Mouse (Mus musculus): ENCODE measurements around the gene Frk. TPM values are rescaled to one million over a fixed set of nuclear protein-coding genes. Genes with fewer than 3 reads are reported as not detected.
"Not testable (repeated sequence)": the region's sequence is repeated elsewhere in the genome, so short reads cannot be mapped to it uniquely, and the experiment has no call there.

Frk gene
- 2.2 and 2.5 TPM in 2 replicates for polyA plus RNA-seq (2016; fragmentation: Nextera tagmentation; extraction: Ambion mirVana)

GRCm38 (mm10) chr10:34483297-34484013, at the start of gene Frk:
Gene Frk (plus strand): TSS chr10:34483399.
- WGBS: 48% methylated on average over 11 of the region's 11 CpGs

GRCm38 (mm10) chr10:34434191-34434590, 49.0 kb upstream of the Frk start:
- H3K9me3 ChIP-seq; H3K27ac ChIP-seq (replicated peaks); H3K27me3 ChIP-seq; ATAC-seq (ENCODE audit: low FRiP score, low read depth); H3K4me3 ChIP-seq; H3K4me1 ChIP-seq; H3K4me2 ChIP-seq (replicated peaks); H3K9ac ChIP-seq (replicated peaks); H3K36me3 ChIP-seq: not testable (repeated sequence)
- 93% methylated on average over 9 of the region's 14 CpGs for WGBS

More at GRCm38 (mm10) chr10:34483297-34484013, at the start of gene Frk:
- H3K9me3 ChIP-seq: no peaks in the 10 kb centered on the region
- H3K27me3 ChIP-seq: no peaks in the 10 kb centered on the region
- H3K4me2 ChIP-seq (replicated peaks): no peak within 1 kb of the TSS
- no peaks in the 10 kb centered on the region for H3K36me3 ChIP-seq
- H3K9ac ChIP-seq (replicated peaks): no peak within 1 kb of the TSS
- H3K4me3 ChIP-seq: no peak within 1 kb of the TSS
- no peak within 1 kb of the TSS for H3K27ac ChIP-seq (replicated peaks)
- no peak for ATAC-seq (ENCODE audit: low FRiP score, low read depth)
- H3K4me1 ChIP-seq: no peaks in the 10 kb centered on the region

GRCm38 (mm10) chr10:34449469-34449868, 33.7 kb upstream of the Frk start:
- Histone ChIP-seq H3K4me1 (no peaks in the 10 kb centered on the region), H3K36me3 (no peaks in the 10 kb centered on the region), H3K27ac (replicated peaks) (no peak overlapping the region), H3K9ac (replicated peaks) (no peak overlapping the region), H3K9me3 (no peaks in the 10 kb centered on the region), H3K4me3 (no peak overlapping the region), H3K4me2 (replicated peaks) (no peak overlapping the region), H3K27me3 (no peaks in the 10 kb centered on the region)
- 78% methylated on average over 1 of the region's 1 CpGs for WGBS
- ATAC-seq (ENCODE audit: low FRiP score, low read depth): no peak

GRCm38 (mm10) chr10:34461451-34461850, 21.7 kb upstream of the Frk start:
- Histone ChIP-seq H3K27me3 (no peaks in the 10 kb centered on the region), H3K4me3 (no peak overlapping the region), H3K4me2 (replicated peaks) (no peak overlapping the region), H3K9me3 (no peaks in the 10 kb centered on the region), H3K9ac (replicated peaks) (no peak overlapping the region), H3K27ac (replicated peaks) (no peak overlapping the region), H3K4me1 (no peaks in the 10 kb centered on the region), H3K36me3 (no peaks in the 10 kb centered on the region)
- no peak for ATAC-seq (ENCODE audit: low FRiP score, low read depth)
- WGBS: 76% methylated on average over 4 of the region's 4 CpGs

- no peaks in the 10 kb centered on the region for H3K27me3 ChIP-seq
- no peak overlapping the region for H3K9ac ChIP-seq (replicated peaks)
- no peaks in the 10 kb centered on the region for H3K4me1 ChIP-seq
- ATAC-seq (ENCODE audit: low FRiP score, low read depth): no peak
- H3K4me2 ChIP-seq (replicated peaks): no peak overlapping the region
- H3K9me3 ChIP-seq: no peaks in the 10 kb centered on the region
- H3K36me3 ChIP-seq: no peaks in the 10 kb centered on the region
- H3K4me3 ChIP-seq: no peak overlapping the region
- WGBS: 91% methylated on average over 4 of the region's 4 CpGs
- H3K27ac ChIP-seq (replicated peaks): no peak overlapping the region
Observed at GRCm38 (mm10) chr10:34464321-34464720, 18.9 kb upstream of the Frk start.

GRCm38 (mm10) chr10:34469037-34469436, 14.2 kb upstream of the Frk start:
- Histone ChIP-seq H3K4me2 (replicated peaks) (no peak overlapping the region), H3K9me3 (no peaks in the 10 kb centered on the region), H3K27ac (replicated peaks) (no peak overlapping the region), H3K36me3 (no peaks in the 10 kb centered on the region), H3K4me1 (no peaks in the 10 kb centered on the region), H3K27me3 (no peaks in the 10 kb centered on the region), H3K9ac (replicated peaks) (no peak overlapping the region), H3K4me3 (no peak overlapping the region)
- no peak for ATAC-seq (ENCODE audit: low FRiP score, low read depth)
- WGBS: 43% methylated on average over 2 of the region's 2 CpGs

- Histone ChIP-seq H3K9me3 (no peaks in the 10 kb centered on the region), H3K27me3 (no peaks in the 10 kb centered on the region), H3K4me3 (no peak overlapping the region), H3K27ac (replicated peaks) (no peak overlapping the region), H3K36me3 (no peaks in the 10 kb centered on the region), H3K4me2 (replicated peaks) (no peak overlapping the region), H3K4me1 (no peaks in the 10 kb centered on the region), H3K9ac (replicated peaks) (no peak overlapping the region)
- 85% methylated on average over 4 of the region's 4 CpGs for WGBS
- no peak for ATAC-seq (ENCODE audit: low FRiP score, low read depth)
Observed at GRCm38 (mm10) chr10:34479942-34480455, 3.2 kb upstream of the Frk start.

GRCm38 (mm10) chr10:34484014-34484411, 814 bp downstream of the Frk start:
- Histone ChIP-seq H3K27ac (replicated peaks) (no peak overlapping the region), H3K27me3 (no peaks in the 10 kb centered on the region), H3K4me1 (no peaks in the 10 kb centered on the region), H3K9ac (replicated peaks) (no peak overlapping the region), H3K4me3 (no peak overlapping the region), H3K4me2 (replicated peaks) (no peak overlapping the region), H3K36me3 (no peaks in the 10 kb centered on the region), H3K9me3 (no peaks in the 10 kb centered on the region)
- 84% methylated on average over 14 of the region's 14 CpGs for WGBS
- no peak for ATAC-seq (ENCODE audit: low FRiP score, low read depth)

GRCm38 (mm10) chr10:34485079-34485478, 1.9 kb downstream of the Frk start:
- Histone ChIP-seq H3K4me2 (replicated peaks) (no peak overlapping the region), H3K27ac (replicated peaks) (no peak overlapping the region), H3K27me3 (no peaks in the 10 kb centered on the region), H3K36me3 (no peaks in the 10 kb centered on the region), H3K4me1 (no peaks in the 10 kb centered on the region), H3K9ac (replicated peaks) (no peak overlapping the region), H3K9me3 (no peaks in the 10 kb centered on the region), H3K4me3 (no peak overlapping the region)
- ATAC-seq (ENCODE audit: low FRiP score, low read depth): no peak
- 61% methylated on average over 4 of the region's 4 CpGs for WGBS

- Histone ChIP-seq H3K9me3 (no peaks in the 10 kb centered on the region), H3K4me1 (no peaks in the 10 kb centered on the region), H3K9ac (replicated peaks) (no peak overlapping the region), H3K4me2 (replicated peaks) (no peak overlapping the region), H3K4me3 (no peak overlapping the region), H3K36me3 (no peaks in the 10 kb centered on the region), H3K27ac (replicated peaks) (no peak overlapping the region), H3K27me3 (no peaks in the 10 kb centered on the region)
- no peak for ATAC-seq (ENCODE audit: low FRiP score, low read depth)
- WGBS: 72% methylated on average over 2 of the region's 2 CpGs
Observed at GRCm38 (mm10) chr10:34507807-34508206, 24.6 kb downstream of the Frk start.

GRCm38 (mm10) chr10:34508593-34508992, 25.4 kb downstream of the Frk start:
- Histone ChIP-seq H3K27ac (replicated peaks) (no peak overlapping the region), H3K27me3 (no peaks in the 10 kb centered on the region), H3K4me3 (no peak overlapping the region), H3K36me3 (no peaks in the 10 kb centered on the region), H3K9ac (replicated peaks) (no peak overlapping the region), H3K9me3 (no peaks in the 10 kb centered on the region), H3K4me1 (no peaks in the 10 kb centered on the region), H3K4me2 (replicated peaks) (no peak overlapping the region)
- WGBS: 85% methylated on average over 1 of the region's 1 CpGs
- ATAC-seq (ENCODE audit: low FRiP score, low read depth): no peak

GRCm38 (mm10) chr10:34509256-34509655, 26.1 kb downstream of the Frk start:
- Histone ChIP-seq H3K27me3 (no peaks in the 10 kb centered on the region), H3K9ac (replicated peaks) (no peak overlapping the region), H3K36me3 (no peaks in the 10 kb centered on the region), H3K4me2 (replicated peaks) (no peak overlapping the region), H3K4me1 (no peaks in the 10 kb centered on the region), H3K27ac (replicated peaks) (no peak overlapping the region), H3K4me3 (no peak overlapping the region), H3K9me3 (no peaks in the 10 kb centered on the region)
- WGBS: 94% methylated on average over 2 of the region's 2 CpGs
- ATAC-seq (ENCODE audit: low FRiP score, low read depth): no peak

- no peaks in the 10 kb centered on the region for H3K4me1 ChIP-seq
- H3K4me2 ChIP-seq (replicated peaks): no peak overlapping the region
- WGBS: 83% methylated on average over 3 of the region's 3 CpGs
- no peak overlapping the region for H3K9ac ChIP-seq (replicated peaks)
- H3K27ac ChIP-seq (replicated peaks): no peak overlapping the region
- no peak overlapping the region for H3K4me3 ChIP-seq
- no peaks in the 10 kb centered on the region for H3K9me3 ChIP-seq
- no peaks in the 10 kb centered on the region for H3K36me3 ChIP-seq
- no peaks in the 10 kb centered on the region for H3K27me3 ChIP-seq
- ATAC-seq (ENCODE audit: low FRiP score, low read depth): no peak
Observed at GRCm38 (mm10) chr10:34511192-34511591, 28.0 kb downstream of the Frk start.
